Comparison of ENCODE assay signal across 9 mouse cellular contexts in genomic region chr12:74320318-74320717, GRCm38 (mm10). TPM values are rescaled to one million over a fixed set of nuclear protein-coding genes. Genes with fewer than 3 reads are reported as not detected.
DNase-seq lines count a peak whose midpoint lies in the region; ATAC-seq and TF ChIP-seq lines count a peak whose summit lies in the region.
"Had no signal": no experiment of that assay in that cellular context is flagged by ENCODE, and none has a peak within 500 bp of the region (broad histone marks: within the 10 kb centered on the region; RNA-seq: fewer than 3 reads in every experiment).

No protein-coding gene starts in this region.

- H3K27me3 ChIP-seq in midbrain, embryonic 10.5 days (ENCODE audit: low read depth, poor library complexity, severe bottlenecking), result no peaks in the 10 kb centered on the region
- H3K27me3 ChIP-seq in midbrain, embryonic 13.5 days, result no peaks in the 10 kb centered on the region
- no peaks in the 10 kb centered on the region for H3K27me3 ChIP-seq in kidney, postnatal 0 days (ENCODE audit: insufficient read depth, low read length)

- H3K4me2 ChIP-seq in midbrain, embryonic 13.5 days (replicated peaks), result no peak overlapping the region
- H3K4me2 ChIP-seq in kidney, postnatal 0 days (ENCODE audit: low read length), result no peak overlapping the region

- TF ChIP-seq POLR2A in lung, adult 2 months (IDR thresholded peaks at IDR 0.05; ENCODE audit: borderline replicate concordance, extremely low read depth, low read depth, low read length), result no peak

- 22% methylated on average over 10 of the region's 10 CpGs for WGBS in midbrain, embryonic 10.5 days
- 14% methylated on average over 10 of the region's 10 CpGs for WGBS in midbrain, embryonic 13.5 days
- WGBS in kidney, postnatal 0 days, result 13% methylated on average over 10 of the region's 10 CpGs
- 8% methylated on average over 10 of the region's 10 CpGs for WGBS in lung, adult 2 months

- H3K27ac ChIP-seq in midbrain, embryonic 10.5 days (replicated peaks), result no peak overlapping the region
- no peak overlapping the region for H3K27ac ChIP-seq in midbrain, embryonic 13.5 days
- H3K27ac ChIP-seq in kidney, postnatal 0 days, result no peak overlapping the region

- peak; percentile 90 for TF ChIP-seq CTCF in kidney, postnatal 0 days (IDR thresholded peaks at IDR 0.05; ENCODE audit: low read depth)
- TF ChIP-seq CTCF in lung, adult 2 months (IDR thresholded peaks at IDR 0.05; ENCODE audit: insufficient read depth, low read length), result peak; percentile 96

- no peaks in the 10 kb centered on the region for H3K9me3 ChIP-seq in midbrain, embryonic 10.5 days (replicated peaks)
- no peaks in the 10 kb centered on the region for H3K9me3 ChIP-seq in midbrain, embryonic 13.5 days
- H3K9me3 ChIP-seq in kidney, postnatal 0 days (replicated peaks; ENCODE audit: low read length), result no peaks in the 10 kb centered on the region

- no peak for ATAC-seq in midbrain, embryonic 13.5 days
- no peak; the same call in 1 of the 2 replicates for ATAC-seq in kidney, postnatal 0 days (replicated peaks; ENCODE audit: low FRiP score, low read depth)

- H3K9ac ChIP-seq in midbrain, embryonic 13.5 days (replicated peaks), result no peak overlapping the region
- H3K9ac ChIP-seq in kidney, postnatal 0 days (ENCODE audit: low read depth, low read length), result no peak overlapping the region

- DNase-seq in midbrain, embryonic 10.5 days (ENCODE audit: low spot score), result peak; percentile 69
- peak; percentile 82 for DNase-seq in brain, adult 2 months (ENCODE audit: low read depth, low spot score)
- peak; percentile 83 for DNase-seq in forelimb bud, embryonic 11.5 days (ENCODE audit: low read depth, low spot score)
- DNase-seq in kidney, postnatal 0 days (ENCODE audit: low spot score), result peak; percentile 82
- peak; percentile 51 for DNase-seq in lung, adult 2 months
- DNase-seq in retina, embryonic 14.5 days (ENCODE audit: low spot score), result peak; percentile 93
- DNase-seq in urinary bladder, postnatal 25 days (ENCODE audit: low spot score), result peak; percentile 65

- no peaks in the 10 kb centered on the region for H3K36me3 ChIP-seq in midbrain, embryonic 10.5 days
- H3K36me3 ChIP-seq in midbrain, embryonic 13.5 days, result no peaks in the 10 kb centered on the region
- no peaks in the 10 kb centered on the region for H3K36me3 ChIP-seq in kidney, postnatal 0 days (ENCODE audit: insufficient read depth, low read length)

- no peak overlapping the region for H3K4me3 ChIP-seq in midbrain, embryonic 10.5 days
- H3K4me3 ChIP-seq in midbrain, embryonic 13.5 days (replicated peaks), result no peak overlapping the region
- H3K4me3 ChIP-seq in kidney, postnatal 0 days (replicated peaks; ENCODE audit: low read depth, low read length), result no peak overlapping the region
- no peak overlapping the region for H3K4me3 ChIP-seq in lung, adult 2 months (replicated peaks; ENCODE audit: extremely low read depth, low read depth, low read length)

- peaks cover 8% of the 10 kb centered on the region for H3K4me1 ChIP-seq in midbrain, embryonic 10.5 days
- H3K4me1 ChIP-seq in midbrain, embryonic 13.5 days (replicated peaks), result 0 out of 2 replicates have a peak, but pooled peaks cover 2% of the 10 kb centered on the region
- no peaks in the 10 kb centered on the region for H3K4me1 ChIP-seq in kidney, postnatal 0 days (replicated peaks; ENCODE audit: insufficient read depth, low read length)
- no peaks in the 10 kb centered on the region for H3K4me1 ChIP-seq in lung, adult 2 months (ENCODE audit: control insufficient read depth, insufficient read depth, low read length)

RNA-seq across cellular contexts. Expression of gene Gm11042, which starts 4.1 kb away (rescaled TPM):
- not detected in 2 replicates for polyA plus RNA-seq in midbrain, embryonic 10.5 days (2016; fragmentation: Nextera tagmentation; extraction: Ambion mirVana)
- not detected in 2 replicates for polyA plus RNA-seq in midbrain, embryonic 13.5 days (2015; fragmentation: Nextera tagmentation; extraction: Ambion mirVana)
- polyA plus RNA-seq in kidney, postnatal 0 days (2015; fragmentation: Nextera tagmentation; extraction: Ambion mirVana), result not detected in 2 replicates
- polyA plus RNA-seq in lung, adult 2 months (2012; rRNA removed), result not detected in 2 replicates
- polyA plus RNA-seq: heart, embryonic 16.5 days had no signal
